Mouse (Mus musculus) embryonic facial prominence, embryonic 11.5 days (tissue): ENCODE results near the gene Zfp27. TPM values are rescaled to one million over a fixed set of nuclear protein-coding genes. Genes with fewer than 3 reads are reported as not detected.

Source experiments
- ATAC-seq: fragments of 200-750 bp; cut with Nextera tagmentation; replicated peaks from 2 replicates; pipeline ENCODE4 v1.8.0; 2017; ENCODE audit warnings: low read depth; ENCODE audit not compliant: insufficient number of reproducible peaks, low FRiP score, low TSS enrichment
- DNase-seq: peaks from one replicate; pipeline ENCODE4 v3.0.0-alpha.2; 2015; ENCODE audit warnings: low spot score
- H3K27ac ChIP-seq: fragments of 300-500 bp; sonication (generic); replicated peaks from 2 replicates; pipeline ENCODE4 v1.5.1; 2014; ENCODE audit warnings: mild to moderate bottlenecking, low read depth, low read length, control low read depth
- H3K27me3 ChIP-seq: fragments of 300-500 bp; sonication (generic); 2 replicates; pipeline ENCODE4 v1.6.1; 2014; ENCODE audit warnings: mild to moderate bottlenecking, low read length, moderate library complexity, mixed read lengths; ENCODE audit not compliant: control insufficient read depth, insufficient read depth
- H3K36me3 ChIP-seq: fragments of 300-500 bp; sonication (generic); replicated peaks from 2 replicates; pipeline ENCODE4 v1.6.1; 2014; ENCODE audit warnings: low read depth, mild to moderate bottlenecking, low read length, moderate library complexity, mixed read lengths; ENCODE audit not compliant: control insufficient read depth, insufficient read depth
- H3K4me1 ChIP-seq: fragments of 300-500 bp; sonication (generic); 2 replicates; pipeline ENCODE4 v1.6.1; 2014; ENCODE audit warnings: low read length, mixed read lengths; ENCODE audit not compliant: control insufficient read depth, insufficient read depth
- H3K4me2 ChIP-seq: fragments of 300-500 bp; sonication (generic); 2 replicates; pipeline ENCODE4 v1.6.1; 2014; ENCODE audit warnings: low read depth, mild to moderate bottlenecking, control low read depth, low read length, moderate library complexity
- H3K4me3 ChIP-seq: fragments of 300-500 bp; sonication (generic); 2 replicates; pipeline ENCODE4 v1.5.1; 2014; ENCODE audit warnings: low read depth, low read length, control low read depth
- H3K9ac ChIP-seq: fragments of 300-500 bp; sonication (generic); replicated peaks from 2 replicates; pipeline ENCODE4 v1.6.1; 2014; ENCODE audit warnings: mild to moderate bottlenecking, control low read depth, low read length
- H3K9me3 ChIP-seq: fragments of 300-500 bp; sonication (generic); replicated peaks from 2 replicates; pipeline ENCODE4 v1.6.1; 2016; ENCODE audit warnings: mild to moderate bottlenecking, low read length, inconsistent platforms, mixed read lengths; ENCODE audit not compliant: control insufficient read depth
- WGBS: fragments of 180-500 bp; shearing (Covaris S2); extraction: QIAGEN DNeasy Blood & Tissue Kit; methylation state at CpG from one replicate; pipeline ENCODE4 v1.1.7; 2014; 5-methylcytosine and 5-hydroxymethylcytosine counted together
- microRNA-seq: library from miRNA; unstranded; fragments of <30 nt; microRNA quantifications from one replicate; pipeline ENCODE4, GENCODE M21; 2016; ENCODE audit warnings: borderline number of aligned reads
- polyA plus RNA-seq: library from polyadenylated mRNA; unstranded; fragments of >200 nt; fragmentation: Nextera tagmentation; extraction: Ambion mirVana; gene quantifications from 2 replicates; pipeline ENCODE4 v1.2.1, GENCODE M21; 2014

Zfp27 gene
- polyA plus RNA-seq, 1 experiment from 2014 or later, result 14.8 TPM

GRCm38 (mm10) chr7:29844616-29845015 is 61.8 kb downstream of the Zfp27 start:
- 88% methylated on average over 5 of the region's 5 CpGs for WGBS
- no peak for DNase-seq
- no peaks in the 10 kb centered on the region for H3K9me3 ChIP-seq
- no peak overlapping the region for H3K9ac ChIP-seq
- no peaks in the 10 kb centered on the region for H3K4me1 ChIP-seq
- ATAC-seq, result no peak
- no peak overlapping the region for H3K4me3 ChIP-seq
- no peaks in the 10 kb centered on the region for H3K27me3 ChIP-seq
- H3K4me2 ChIP-seq, result no peak overlapping the region
- no peaks in the 10 kb centered on the region; the same call in 1 of the 2 replicates for H3K36me3 ChIP-seq
- H3K27ac ChIP-seq, result no peak overlapping the region

Small RNA genes lying within 50 kb of the gene (microRNA-seq; reads per million reads assigned to microRNA genes)
- gene Mir7668, result not detected

Other genes starting within 250 kb of the Zfp27 start
- not detected in 2 replicates for gene Catsperg2, start 179.5 kb downstream of the Zfp27 start, polyA plus RNA-seq
- gene Zfp84, start 138.0 kb downstream of the Zfp27 start, polyA plus RNA-seq, result 15.3 and 15.9 TPM in 2 replicates
- 8.4 and 9.0 TPM in 2 replicates for gene Zfp30, start 122.6 kb downstream of the Zfp27 start, polyA plus RNA-seq
- 20.0 and 23.0 TPM in 2 replicates for gene Zfp790, start 90.5 kb downstream of the Zfp27 start, polyA plus RNA-seq
- 9.4 and 10.7 TPM in 2 replicates for gene Zfp940, start 52.9 kb downstream of the Zfp27 start, polyA plus RNA-seq
- 8.9 and 9.1 TPM in 2 replicates for gene Zfp420, start 46.6 kb downstream of the Zfp27 start, polyA plus RNA-seq
- 10.3 and 12.6 TPM in 2 replicates for gene Zfp383, start 1.7 kb upstream of the Zfp27 start, polyA plus RNA-seq
- gene Zfp74, start 47.5 kb upstream of the Zfp27 start, polyA plus RNA-seq, result 10.0 and 13.7 TPM in 2 replicates
- 19.5 and 20.0 TPM in 2 replicates for gene Zfp568, start 77.4 kb upstream of the Zfp27 start, polyA plus RNA-seq
- gene Zfp14, start 144.8 kb upstream of the Zfp27 start, polyA plus RNA-seq, result 4.6 and 5.8 TPM in 2 replicates
- 3.4 and 4.2 TPM in 2 replicates for gene Zfp82, start 166.3 kb upstream of the Zfp27 start, polyA plus RNA-seq
- gene Gm26920, start 183.8 kb upstream of the Zfp27 start, polyA plus RNA-seq, result 3.6 and 4.8 TPM in 2 replicates
- gene Zfp566, start 184.0 kb upstream of the Zfp27 start, polyA plus RNA-seq, result 17.5 and 18.4 TPM in 2 replicates
- 152 and 161 TPM in 2 replicates for gene Zfp260, start 188.2 kb upstream of the Zfp27 start, polyA plus RNA-seq
- 5.9 and 6.2 TPM in 2 replicates for gene Zfp382, start 215.4 kb upstream of the Zfp27 start, polyA plus RNA-seq